Mouse (Mus musculus) cerebellum, adult (tissue): ENCODE data around the gene Zfp72.
A peak's percentile ranks its signal among the peaks of the same experiment; 100 is the strongest.

ENCODE experiments used
- ATAC-seq: cut with Nextera tagmentation; 2 replicates; pipeline ENCODE4 v1.9.2; 2017; ENCODE audit warnings: mild to moderate bottlenecking, moderate library complexity, mixed read lengths; ENCODE audit not compliant: insufficient number of reproducible peaks, low FRiP score, low TSS enrichment

The Zfp72 gene

DNA sequence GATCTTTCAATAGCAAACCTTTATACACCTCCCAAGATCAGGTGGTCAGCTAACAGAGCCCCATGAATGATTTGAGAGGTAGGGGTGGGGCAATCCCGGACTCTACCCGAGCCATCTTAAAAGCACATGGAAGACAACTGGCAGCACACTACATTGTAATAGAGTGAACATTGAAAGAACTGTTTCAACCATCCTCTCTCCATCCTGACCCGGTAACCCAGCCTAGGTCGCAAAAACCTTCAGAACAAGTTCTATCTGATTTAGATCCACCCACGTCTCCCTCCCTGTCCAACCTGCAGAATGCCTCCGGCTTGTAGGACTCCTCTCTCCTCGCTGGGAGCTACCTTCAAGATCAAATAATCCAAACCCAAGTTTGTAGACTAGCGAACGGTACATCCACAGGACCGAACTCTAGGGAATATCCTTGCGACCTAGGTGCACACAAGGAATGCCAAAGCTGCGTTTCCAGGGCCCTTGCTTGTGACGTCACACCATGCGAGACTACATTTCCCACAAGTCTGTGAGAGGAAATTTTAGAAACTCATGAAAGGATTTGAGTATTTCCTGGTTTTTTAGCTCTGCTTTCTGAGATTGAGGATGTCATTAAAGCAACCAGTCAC is at the start of gene Zfp72:
Gene Zfp72 (minus strand): TSS at position 466 of the 620 bp plus-strand sequence.
- peak; percentile 96 for ATAC-seq

GRCm38 (mm10) chr13:74439895-74440294 is 49.3 kb upstream of the Zfp72 start:
- no peak for ATAC-seq

- ATAC-seq: no peak
Observed at GRCm38 (mm10) chr13:74399298-74399839, 8.7 kb upstream of the Zfp72 start, which contains the start of gene Ftl1-ps1. Gene Ftl1-ps1 (plus strand): TSS chr13:74399694.

- no peak for ATAC-seq
Observed at GRCm38 (mm10) chr13:74391156-74391555, 520 bp upstream of the Zfp72 start.

GRCm38 (mm10) chr13:74389730-74390129 is 906 bp downstream of the Zfp72 start:
- no peak for ATAC-seq

- no peak for ATAC-seq
Observed at GRCm38 (mm10) chr13:74382289-74382688, 8.3 kb downstream of the Zfp72 start.

- no peak; the same call in 1 of the 2 replicates for ATAC-seq
Observed at GRCm38 (mm10) chr13:74381533-74382276, 8.9 kb downstream of the Zfp72 start.

GRCm38 (mm10) chr13:74363859-74364235 is 26.8 kb downstream of the Zfp72 start, which contains the start of gene Lrrc14b:
Gene Lrrc14b (minus strand): TSS chr13:74364005.
- peak; percentile 50 for ATAC-seq

GRCm38 (mm10) chr13:74363176-74363858 is 27.3 kb downstream of the Zfp72 start:
- 0 out of 2 replicates have a peak, but pooled peaks have one; percentile 21 for ATAC-seq

- ATAC-seq: no peak
Observed at GRCm38 (mm10) chr13:74362218-74362617, 28.4 kb downstream of the Zfp72 start.

DNA sequence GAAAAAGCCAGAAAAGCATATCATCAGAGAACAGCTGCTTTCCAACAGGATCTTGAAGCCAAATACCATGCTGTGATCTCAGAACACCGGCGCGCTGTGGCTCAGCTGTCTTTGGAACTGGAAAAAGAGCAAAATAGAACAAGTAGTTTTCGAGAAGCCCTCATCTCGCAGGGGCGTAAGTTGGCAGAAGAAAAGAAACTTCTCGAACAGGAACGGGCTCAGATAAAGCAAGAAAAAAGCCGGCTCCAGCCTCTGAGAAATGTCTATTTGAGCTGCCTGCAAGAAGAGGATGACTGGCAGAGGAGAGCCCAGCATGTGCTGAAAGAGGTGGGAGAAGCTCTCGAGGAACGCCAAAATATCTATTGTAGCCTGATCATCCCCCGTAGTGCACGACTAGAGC is 34.1 kb downstream of the Zfp72 start:
- no peak for ATAC-seq

DNA sequence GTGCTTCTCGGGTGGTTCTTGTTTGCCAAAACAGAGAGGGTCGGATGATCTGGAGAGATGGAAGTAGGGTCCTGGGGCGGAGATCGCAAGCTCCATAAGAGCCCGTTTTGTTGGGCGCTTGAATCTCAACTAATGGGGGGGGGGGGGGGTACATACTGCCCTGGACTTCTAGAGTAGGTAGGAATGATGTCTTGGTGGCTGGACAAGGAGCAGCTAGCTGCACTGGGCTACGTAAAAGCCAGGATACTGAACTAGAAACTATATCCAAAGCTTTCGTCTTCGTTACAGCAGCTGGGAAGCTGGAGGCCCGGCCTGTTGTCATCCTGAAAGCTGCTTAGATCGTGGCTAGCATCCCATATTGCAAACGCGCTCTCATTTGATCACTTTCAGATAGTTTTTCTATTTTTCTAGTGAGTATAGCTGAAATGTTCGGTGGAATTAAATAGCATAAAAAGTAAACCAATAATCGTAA is 40.2 kb downstream of the Zfp72 start:
- ATAC-seq: peak; percentile 42; the same call in 1 of the 2 replicates

DNA sequence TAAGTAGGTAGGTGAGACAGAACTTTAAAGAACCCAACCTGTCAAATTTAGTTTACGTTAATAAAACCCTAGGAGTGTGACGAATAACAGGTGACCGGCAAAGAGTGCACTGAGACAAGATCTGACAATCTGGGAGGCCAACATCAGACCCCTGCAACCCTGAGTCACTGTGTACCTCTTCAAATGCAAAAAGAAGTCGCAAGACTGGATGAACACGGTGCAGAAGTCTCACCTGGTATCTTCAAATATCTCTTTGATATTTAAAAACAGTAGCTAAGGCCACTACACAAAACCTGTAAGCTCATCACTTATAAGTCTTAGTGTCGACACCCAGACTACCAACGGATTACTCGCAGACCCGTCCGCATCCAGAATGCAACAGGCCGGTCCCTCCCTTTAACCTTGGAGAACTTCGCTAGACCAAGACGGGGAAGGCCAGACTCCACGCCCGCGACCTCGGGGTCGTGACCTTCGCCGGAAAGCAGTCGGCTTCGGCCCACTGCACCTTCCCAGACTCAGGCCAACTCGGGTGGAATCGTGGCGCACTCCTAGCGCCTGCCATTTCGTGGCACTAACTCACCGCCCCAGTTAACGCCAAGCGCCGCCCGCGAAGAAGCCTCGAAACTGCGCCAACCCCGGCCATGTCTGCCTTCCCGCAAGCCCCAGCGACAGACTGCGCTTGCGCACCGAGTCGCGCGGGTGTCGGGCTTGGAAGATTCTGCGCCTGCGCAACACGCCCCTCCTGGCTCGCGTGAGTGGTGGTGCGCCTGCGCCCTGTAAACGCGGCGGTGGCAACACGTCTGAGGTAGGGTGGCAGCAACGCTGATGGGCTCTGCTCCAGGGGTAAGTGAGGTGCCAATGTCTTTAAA is 40.8 kb downstream of the Zfp72 start, which contains the start of the genes Sdha and Ccdc127:
Gene Sdha (minus strand): TSS at position 715 of the 869 bp plus-strand sequence.
Gene Ccdc127 (plus strand): TSS at position 744 of the 869 bp plus-strand sequence.
- peak; percentile 98 for ATAC-seq

- ATAC-seq: peak; percentile 52; the same call in 1 of the 2 replicates
Observed at GRCm38 (mm10) chr13:74341036-74341435, 49.6 kb downstream of the Zfp72 start.

- ATAC-seq: no peak
Observed at GRCm38 (mm10) chr13:74329321-74329720, 61.3 kb downstream of the Zfp72 start.
